Mouse (Mus musculus) forelimb bud, embryonic 11.5 days (tissue): Measurements from ENCODE around the gene Spock2.
"Not testable (repeated sequence)": the region's sequence is repeated elsewhere in the genome, so short reads cannot be mapped to it uniquely, and the experiment has no call there.

Experiments
- DNase-seq: peaks from one replicate; pipeline ENCODE4 v3.0.0-alpha.2; 2012; ENCODE audit warnings: low read depth, low spot score

Spock2 gene

GRCm38 (mm10) chr10:60147510-60148047 is 41.6 kb downstream of the Spock2 start:
- not testable (repeated sequence) for DNase-seq

DNA sequence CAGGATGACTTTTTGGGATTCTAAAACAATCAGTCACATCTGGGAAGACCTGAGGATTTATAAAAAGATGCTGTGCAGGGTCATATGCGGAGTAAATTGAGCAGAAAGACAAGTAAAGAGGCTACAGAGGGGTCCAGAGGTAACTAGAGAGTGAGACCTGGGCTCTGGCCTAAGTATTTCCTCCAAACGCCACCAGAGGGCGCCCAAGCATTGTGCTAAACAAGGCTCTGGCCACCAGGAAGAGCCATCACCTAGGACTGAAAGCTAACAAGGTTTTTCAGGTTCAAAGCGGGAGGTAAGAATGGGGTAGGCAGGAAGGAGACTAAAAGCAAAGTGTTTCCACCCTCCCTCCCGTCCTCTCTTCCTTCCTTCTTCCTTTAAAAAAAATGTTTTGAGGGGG is 42.1 kb downstream of the Spock2 start:
- DNase-seq = peak; percentile 85

GRCm38 (mm10) chr10:60151107-60151663 is 45.2 kb downstream of the Spock2 start:
- DNase-seq = no peak

GRCm38 (mm10) chr10:60156016-60156415 is 50.0 kb downstream of the Spock2 start:
- no peak for DNase-seq

DNA sequence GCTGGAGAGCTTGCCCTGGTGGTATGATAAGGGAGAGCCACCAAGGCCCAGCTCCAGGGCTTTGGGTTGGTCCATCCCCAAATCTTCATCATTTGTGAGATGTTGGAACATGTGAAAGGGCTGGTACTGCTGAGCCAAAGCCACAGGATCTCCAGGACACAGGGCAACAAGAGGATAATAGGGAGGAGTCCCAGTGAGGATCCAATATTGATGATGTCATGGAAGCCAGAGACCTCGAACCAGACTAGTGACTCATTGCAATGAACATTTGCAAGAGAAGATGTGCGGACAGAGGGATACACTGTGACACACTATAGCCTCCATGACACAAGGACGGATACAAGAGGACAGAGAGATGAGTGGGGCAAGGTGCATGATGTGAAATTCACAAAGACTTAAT is 52.1 kb downstream of the Spock2 start:
- DNase-seq = no peak

DNA sequence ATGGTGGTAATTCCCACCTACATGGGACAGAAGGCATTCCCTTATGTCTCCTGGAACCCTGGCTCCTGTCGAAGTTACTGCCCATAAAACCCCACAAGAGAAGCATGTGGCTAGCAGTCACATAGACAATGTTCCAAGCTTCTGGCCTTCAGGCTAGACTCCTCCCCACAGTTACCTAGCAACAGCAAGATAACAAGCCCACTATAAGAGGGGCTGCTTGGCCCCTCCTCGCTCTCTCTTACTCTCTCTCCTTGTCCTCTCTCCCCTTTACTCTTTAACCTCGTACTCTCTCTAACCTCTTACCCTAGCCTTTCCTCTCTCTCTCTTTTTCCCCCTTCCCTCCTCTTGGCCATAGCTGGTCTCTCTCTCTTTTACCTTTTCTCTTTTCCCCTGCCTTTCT is 55.4 kb downstream of the Spock2 start:
- DNase-seq = not testable (repeated sequence)

DNA sequence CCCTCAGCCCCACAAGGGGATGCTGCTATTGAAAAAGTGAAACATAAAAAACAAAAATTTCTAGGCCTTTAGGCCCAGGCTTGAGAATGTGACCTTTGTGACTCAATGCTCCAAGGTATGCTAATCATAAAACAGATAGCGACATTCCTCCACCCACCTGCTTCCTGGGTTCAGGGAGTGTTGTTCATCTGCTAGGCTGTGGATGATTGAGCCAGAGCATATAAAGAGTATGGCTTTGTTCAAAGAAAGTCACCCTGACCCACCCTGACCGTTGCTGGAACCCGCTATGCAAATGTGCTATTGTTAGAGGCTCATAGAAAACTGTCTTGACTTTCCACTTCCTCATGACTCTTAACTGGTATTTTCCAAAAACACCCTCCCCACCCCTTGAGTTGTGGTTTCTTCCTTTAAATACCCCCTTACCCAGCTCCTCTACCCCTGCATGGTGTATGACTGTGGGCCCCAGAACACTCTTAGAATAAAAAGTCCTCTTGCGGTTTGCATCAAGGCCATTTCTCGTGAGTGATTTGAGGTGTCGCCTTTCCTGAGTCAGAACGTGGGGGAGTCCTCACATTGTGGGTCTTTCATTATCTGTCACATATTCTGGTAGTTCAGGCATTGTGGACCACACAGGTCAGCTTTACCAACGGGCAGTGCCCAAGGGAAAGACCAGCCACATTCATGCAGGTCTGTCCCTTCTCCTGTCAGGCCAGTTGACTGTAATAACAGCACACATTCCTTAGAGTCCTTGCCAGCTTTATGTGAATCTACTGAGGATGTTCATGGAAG is 56.4 kb downstream of the Spock2 start:
- not testable (repeated sequence) for DNase-seq

DNA sequence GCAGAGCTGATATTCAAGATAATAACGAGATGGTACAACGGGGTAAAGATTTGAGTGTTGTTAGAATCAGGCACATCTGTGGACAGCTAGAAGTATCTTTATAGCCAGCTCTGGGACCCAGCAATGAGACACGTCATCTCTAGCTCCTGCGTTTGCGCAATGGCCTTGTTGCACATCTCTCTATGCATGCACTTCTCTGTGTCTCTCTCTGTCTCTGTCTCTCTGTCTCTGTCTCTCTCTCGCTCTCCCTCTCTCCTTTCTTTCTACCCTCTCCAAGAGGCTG is 56.9 kb downstream of the Spock2 start:
- no peak for DNase-seq

- no peak for DNase-seq
Observed at GRCm38 (mm10) chr10:60164869-60165268, 58.9 kb downstream of the Spock2 start.

GRCm38 (mm10) chr10:60166068-60166467 is 60.0 kb downstream of the Spock2 start:
- no peak for DNase-seq

DNA sequence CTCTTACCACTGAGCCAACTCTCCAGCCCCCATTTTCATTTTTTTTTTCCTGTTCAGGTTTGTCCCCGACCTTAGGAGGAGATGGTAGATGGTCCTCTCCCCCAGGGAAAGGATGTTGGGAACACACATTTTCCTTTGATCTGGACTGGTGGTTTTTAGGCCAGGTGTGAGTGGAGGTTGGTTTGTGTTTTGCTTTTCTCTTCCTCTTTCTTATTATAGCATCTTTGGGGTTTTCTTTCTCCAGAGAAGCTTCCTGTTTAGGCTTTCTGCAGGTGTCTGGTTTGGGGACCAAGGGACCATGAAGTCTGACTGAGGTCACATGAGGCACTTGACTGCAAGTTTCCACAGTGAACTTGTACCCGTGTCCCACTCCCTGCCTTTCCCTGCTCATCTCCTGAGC is 62.3 kb downstream of the Spock2 start:
- no peak for DNase-seq

DNA sequence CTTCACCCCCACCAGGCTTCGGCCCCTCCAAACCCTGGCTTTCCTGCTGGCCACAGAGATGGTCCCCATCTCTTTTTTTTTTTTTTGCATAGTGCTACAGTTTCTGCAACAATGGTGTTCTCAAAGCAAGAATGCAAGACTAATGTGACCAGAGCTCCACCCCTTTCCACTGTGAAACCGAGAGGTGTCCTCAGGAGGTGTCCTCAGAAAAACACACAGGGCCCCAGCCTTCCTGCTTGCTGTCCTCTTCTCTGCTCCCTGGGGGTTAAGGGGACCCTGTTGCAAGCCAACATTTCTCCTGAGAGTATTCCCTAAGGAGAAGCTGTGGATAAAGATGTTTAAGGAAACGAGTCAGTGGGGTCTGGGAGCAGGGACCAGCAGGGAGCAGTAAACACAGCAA is 62.9 kb downstream of the Spock2 start:
- DNase-seq = no peak

DNA sequence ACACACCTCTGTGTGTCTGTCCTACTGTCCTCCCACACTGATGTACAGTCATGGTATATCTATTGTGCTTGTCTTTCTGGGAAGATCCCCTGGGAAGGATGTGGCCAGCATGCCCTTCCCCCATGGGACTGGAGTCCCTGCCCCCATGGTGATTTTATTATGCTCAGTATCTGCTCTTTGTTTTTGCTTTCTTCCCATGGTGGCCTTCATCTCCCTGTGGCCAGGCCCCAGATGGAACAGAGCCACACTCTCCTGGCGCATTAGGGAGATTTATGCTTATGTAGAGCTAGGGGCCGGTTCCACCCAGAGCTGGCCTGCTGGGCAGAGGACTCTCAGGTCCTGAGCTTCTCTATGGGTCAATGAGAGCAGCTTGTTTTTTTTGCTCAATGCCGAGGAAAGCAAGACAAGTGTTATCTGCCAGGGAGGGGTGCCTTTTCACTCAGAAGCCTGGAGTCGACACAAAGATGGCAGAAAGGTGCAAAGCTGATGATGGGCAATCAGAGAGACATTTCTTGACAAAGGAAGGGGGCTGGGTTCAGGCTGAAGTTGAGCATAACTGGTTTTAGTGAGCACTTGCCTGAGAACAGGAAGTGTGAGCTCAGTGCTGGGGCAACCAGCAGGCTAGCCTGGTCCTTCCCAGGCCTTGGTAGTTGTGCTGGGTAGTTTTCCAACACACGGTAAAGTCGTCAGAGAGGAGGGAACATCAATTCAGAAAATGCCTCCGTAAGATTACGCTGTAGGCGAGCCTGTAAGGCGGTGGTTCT is 64.5 kb downstream of the Spock2 start:
- DNase-seq = no peak

DNA sequence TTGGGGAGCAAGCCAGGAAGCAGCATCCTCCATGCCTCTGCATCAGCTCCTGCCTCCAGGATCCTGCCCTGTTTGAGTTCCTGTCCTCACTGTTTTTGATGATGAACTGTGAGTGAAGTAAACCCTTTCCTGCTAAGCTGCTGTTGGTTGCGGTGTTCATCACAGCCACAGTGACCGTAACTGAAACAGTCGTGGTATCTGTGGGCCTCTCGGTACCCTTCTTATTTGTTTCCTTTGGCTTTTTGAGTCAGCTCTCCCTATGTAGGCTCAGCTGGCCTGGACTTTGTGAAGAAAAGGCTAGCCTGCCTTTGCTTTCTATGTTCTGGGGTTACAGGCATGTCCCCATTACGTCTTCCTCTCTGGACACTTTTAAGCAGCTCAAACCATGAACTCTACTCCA is 65.3 kb downstream of the Spock2 start:
- no peak for DNase-seq

GRCm38 (mm10) chr10:60172306-60172705 is 66.3 kb downstream of the Spock2 start:
- no peak for DNase-seq

GRCm38 (mm10) chr10:60173035-60173434 is 67.0 kb downstream of the Spock2 start:
- DNase-seq = no peak

- DNase-seq = no peak
Observed at GRCm38 (mm10) chr10:60174506-60174905, 68.5 kb downstream of the Spock2 start.

DNA sequence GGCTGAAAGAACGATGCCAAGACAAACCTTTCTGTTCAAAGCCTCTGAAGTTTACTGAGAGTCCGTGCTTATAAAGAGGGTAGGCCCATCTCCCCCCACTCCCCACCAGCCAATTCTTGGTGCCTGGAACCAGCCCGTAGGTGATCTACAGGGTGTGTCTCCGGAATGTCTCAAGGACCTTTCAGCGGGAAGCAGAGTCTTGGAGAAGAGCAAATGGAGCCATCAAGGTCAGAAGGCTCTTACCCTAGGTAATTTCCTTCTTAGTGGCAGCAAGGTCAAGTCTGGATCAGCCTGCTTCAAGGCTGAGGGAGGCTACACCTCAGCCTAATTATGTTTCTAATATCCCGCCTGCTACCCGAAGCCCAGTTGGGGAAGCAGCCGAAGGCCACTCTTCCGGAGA is 69.3 kb downstream of the Spock2 start:
- not testable (repeated sequence) for DNase-seq
